In genomic region chr5:98030902-98031641, GRCm38 (mm10) we compare ENCODE assay signal across 8 mouse cellular contexts. TPM values are rescaled to one million over a fixed set of nuclear protein-coding genes. Genes with fewer than 3 reads are reported as not detected.
A peak's percentile ranks its signal among the peaks of the same experiment; 100 is the strongest.
DNase-seq lines count a peak whose midpoint lies in the region; ATAC-seq and TF ChIP-seq lines count a peak whose summit lies in the region.

Gene Antxr2, minus strand, starts transcription at chr5:98031043.

- H3K4me2 ChIP-seq in liver, embryonic 13.5 days = peak within 1 kb of the TSS; percentile 72
- peak within 1 kb of the TSS; percentile 90 for H3K4me2 ChIP-seq in myocyte (ENCODE audit: low read depth)

- peaks cover 10% of the 10 kb centered on the region for H3K4me1 ChIP-seq in embryonic fibroblast, embryonic 13.5 days (ENCODE audit: control insufficient read depth, insufficient read depth, low read length)
- peaks cover 20% of the 10 kb centered on the region; the same call in 1 of the 2 replicates for H3K4me1 ChIP-seq in heart, embryonic 10.5 days
- H3K4me1 ChIP-seq in liver, embryonic 13.5 days (replicated peaks) = peaks cover 10% of the 10 kb centered on the region

- DNase-seq in A20 (ENCODE audit: low read depth, low spot score) = peak; percentile 77
- peak; percentile 91 for DNase-seq in adrenal gland, adult 2 months
- DNase-seq in heart, embryonic 10.5 days (ENCODE audit: low spot score) = peak; percentile 82
- peak; percentile 19 to 55 for DNase-seq in kidney, adult 8-10 months
- no peak for DNase-seq in liver, embryonic 13.5 days
- peak; percentile 81 for DNase-seq in testis, postnatal 10 days (ENCODE audit: low spot score)

- ATAC-seq in liver, embryonic 13.5 days (ENCODE audit: low read depth) = peak; percentile 50

- H3K27ac ChIP-seq in embryonic fibroblast, embryonic 13.5 days (ENCODE audit: insufficient read depth, low read length) = peak within 1 kb of the TSS; percentile 90
- peak within 1 kb of the TSS; percentile 96 for H3K27ac ChIP-seq in heart, embryonic 10.5 days
- peak within 1 kb of the TSS; percentile 74 for H3K27ac ChIP-seq in liver, embryonic 13.5 days

- peaks cover 6% of the 10 kb centered on the region for H3K79me2 ChIP-seq in myocyte (ENCODE audit: control insufficient read depth, insufficient read depth)

- no peaks in the 10 kb centered on the region for H3K9me3 ChIP-seq in heart, embryonic 10.5 days
- H3K9me3 ChIP-seq in liver, embryonic 13.5 days (replicated peaks) = no peaks in the 10 kb centered on the region

- peak within 1 kb of the TSS; percentile 91 for H3ac ChIP-seq in myocyte (ENCODE audit: control insufficient read depth, insufficient read length)

- peak within 1 kb of the TSS; percentile 63 for H3K9ac ChIP-seq in liver, embryonic 13.5 days

- peaks cover 10% of the 10 kb centered on the region; the same call in 1 of the 2 replicates for H3K36me3 ChIP-seq in heart, embryonic 10.5 days
- no peaks in the 10 kb centered on the region for H3K36me3 ChIP-seq in liver, embryonic 13.5 days
- peaks cover 8% of the 10 kb centered on the region for H3K36me3 ChIP-seq in myocyte (ENCODE audit: control insufficient read depth, insufficient read depth)

- 3% methylated on average over 58 of the region's 58 CpGs for WGBS in heart, embryonic 10.5 days
- WGBS in liver, embryonic 13.5 days (ENCODE audit: insufficient replicate concordance) = 4% methylated on average over 55 of the region's 58 CpGs

- no peak for TF ChIP-seq CTCF in embryonic fibroblast, embryonic 13.5 days (IDR thresholded peaks at IDR 0.05; ENCODE audit: borderline replicate concordance, insufficient read depth, low read length)

- peak; percentile 66 for TF ChIP-seq POLR2A in embryonic fibroblast, embryonic 13.5 days (IDR thresholded peaks at IDR 0.05; ENCODE audit: low read depth, low read length)
- TF ChIP-seq POLR2A in myocyte (IDR thresholded peaks at IDR 0.05; ENCODE audit: insufficient read length, low read depth) = peak; percentile 76

- H3K4me3 ChIP-seq in embryonic fibroblast, embryonic 13.5 days (ENCODE audit: insufficient read depth, low read length) = peak within 1 kb of the TSS; percentile 89
- H3K4me3 ChIP-seq in heart, embryonic 10.5 days = peak within 1 kb of the TSS; percentile 86
- H3K4me3 ChIP-seq in liver, embryonic 13.5 days (replicated peaks) = peak within 1 kb of the TSS; percentile 63
- H3K4me3 ChIP-seq in myocyte = peak within 1 kb of the TSS; percentile 82

- H3K27me3 ChIP-seq in heart, embryonic 10.5 days (ENCODE audit: insufficient read depth, poor library complexity, severe bottlenecking) = no peaks in the 10 kb centered on the region
- peaks cover 17% of the 10 kb centered on the region for H3K27me3 ChIP-seq in liver, embryonic 13.5 days
- no peaks in the 10 kb centered on the region for H3K27me3 ChIP-seq in myocyte (ENCODE audit: control insufficient read depth, insufficient read depth, insufficient read length)

TF ChIP-seq in myocyte, 11 proteins besides CTCF, POLR2A, EP300 and RAD21:
- TF ChIP-seq SRF (IDR thresholded peaks at IDR 0.05; ENCODE audit: control insufficient read depth, insufficient read length, low read depth) = no peak
- no peak for TF ChIP-seq REST (IDR thresholded peaks at IDR 0.05; ENCODE audit: insufficient read depth, insufficient read length)
- TF ChIP-seq E2F4 (IDR thresholded peaks at IDR 0.05; ENCODE audit: insufficient read depth) = no peak
- TF ChIP-seq MYOG (IDR thresholded peaks at IDR 0.05; ENCODE audit: control insufficient read depth in 1 of 3, insufficient read depth in 1 of 3, insufficient read length in 2 of 3, low read depth in 2 of 3) = peak; percentile 28 to 85 (median 62)
- TF ChIP-seq CEBPB (IDR thresholded peaks at IDR 0.05; ENCODE audit: insufficient read depth, poor library complexity, severe bottlenecking) = no peak
- no peak for TF ChIP-seq MAX (IDR thresholded peaks at IDR 0.05; ENCODE audit: low read depth)
- peak; percentile 18 for TF ChIP-seq TCF3 (IDR thresholded peaks at IDR 0.05; ENCODE audit: insufficient read length, low read depth)
- TF ChIP-seq POLR2AphosphoS2 (IDR thresholded peaks at IDR 0.05; ENCODE audit: insufficient read length, low read depth) = peak; percentile 67
- TF ChIP-seq TCF12 (IDR thresholded peaks at IDR 0.05; ENCODE audit: insufficient read depth, poor library complexity, severe bottlenecking) = peak; percentile 22
- peak; percentile 27 to 82 (median 75) for TF ChIP-seq MYOD1 (IDR thresholded peaks at IDR 0.05; ENCODE audit: control insufficient read depth in 1 of 3, insufficient read length in 2 of 3, low read depth in 2 of 3)
- no peak for TF ChIP-seq USF1 (IDR thresholded peaks at IDR 0.05; ENCODE audit: low read depth)

RNA-seq across cellular contexts. Expression of gene Antxr2, which starts in this region (rescaled TPM):
- total RNA-seq in adrenal gland, adult 2 months (2021) = 10 to 100 TPM; 49.8 to 50.1 TPM
- 10.6 and 12.4 TPM in 2 replicates for polyA plus RNA-seq in adrenal gland, adult 2 months (2012; rRNA removed)
- polyA plus RNA-seq in embryonic fibroblast, embryonic 13.5 days (2011; ENCODE audit: insufficient read length, low read depth, missing spikeins) = 43.2 and 45.0 TPM in 2 replicates
- 27.4 and 44.0 TPM in 2 replicates for polyA plus RNA-seq in heart, embryonic 10.5 days (2016; fragmentation: Nextera tagmentation; extraction: Ambion mirVana)
- polyA plus RNA-seq in liver, embryonic 13.5 days (2015; fragmentation: Nextera tagmentation; extraction: Ambion mirVana) = 4.2 and 4.8 TPM in 2 replicates
- 23.1 TPM for polyA plus RNA-seq in myocyte (2012; fragmentation: generic; extraction: Trizol)
